Mouse (Mus musculus) common myeloid progenitor, adult 5-6 weeks (primary cell): ENCODE data around the gene Gm4924. TPM values are rescaled to one million over a fixed set of nuclear protein-coding genes. Genes with fewer than 3 reads are reported as not detected.

Experiments
- ATAC-seq: replicated peaks from 2 replicates; pipeline ENCODE4 v1.8.0; 2016; ENCODE audit warnings: low read depth, mild to moderate bottlenecking, moderate TSS enrichment, inconsistent platforms; ENCODE audit not compliant: poor library complexity, severe bottlenecking
- total RNA-seq: library from RNA; stranded (forward); fragments of 200-1000, 187-1606 nt; gene quantifications from 2 replicates; pipeline ENCODE4 v1.2.3, GENCODE M21; 2017

Gene Gm4924
- total RNA-seq: 1.4 and 13.0 TPM in 2 replicates

GRCm38 (mm10) chr10:82354083-82355010 lies at the start of gene Gm4924:
Gene Gm4924 (plus strand): TSS chr10:82354255.
- peak; percentile 99 for ATAC-seq

- ATAC-seq: no peak
These were observed 37.6 kb upstream of the Gm4924 start, which contains the start of gene 4932415D10Rik for GRCm38 (mm10) chr10:82316482-82316881. Gene 4932415D10Rik (minus strand): TSS chr10:82316582.

- no peak for ATAC-seq
These were observed 33.9 kb upstream of the Gm4924 start for GRCm38 (mm10) chr10:82320134-82320533.

- no peak for ATAC-seq
These were observed 24.2 kb upstream of the Gm4924 start for GRCm38 (mm10) chr10:82329826-82330225.

- ATAC-seq: no peak
These were observed 1.3 kb downstream of the Gm4924 start for GRCm38 (mm10) chr10:82355401-82355800.

GRCm38 (mm10) chr10:82361911-82362310 lies 7.9 kb downstream of the Gm4924 start:
- ATAC-seq: no peak

GRCm38 (mm10) chr10:82382992-82383391 lies 28.9 kb downstream of the Gm4924 start:
- no peak for ATAC-seq

GRCm38 (mm10) chr10:82409511-82409910 lies 55.5 kb downstream of the Gm4924 start:
- ATAC-seq: no peak

GRCm38 (mm10) chr10:82423631-82424030 lies 69.6 kb downstream of the Gm4924 start:
- ATAC-seq: no peak

Other genes with a start within 250 kb of the Gm4924 start
- 6.8 and 11.1 TPM in 2 replicates for gene AU041133, start 226.2 kb upstream of the Gm4924 start, total RNA-seq
- gene Zfp938, start 113.0 kb upstream of the Gm4924 start, total RNA-seq: 4.5 and 9.4 TPM in 2 replicates
- not detected in 2 replicates for gene 4932415D10Rik, start 37.7 kb upstream of the Gm4924 start, total RNA-seq
- not detected in 2 replicates for gene Gm1553, start 138.4 kb downstream of the Gm4924 start, total RNA-seq